10 mouse cellular contexts compared by ENCODE assay signal in the genomic region with DNA sequence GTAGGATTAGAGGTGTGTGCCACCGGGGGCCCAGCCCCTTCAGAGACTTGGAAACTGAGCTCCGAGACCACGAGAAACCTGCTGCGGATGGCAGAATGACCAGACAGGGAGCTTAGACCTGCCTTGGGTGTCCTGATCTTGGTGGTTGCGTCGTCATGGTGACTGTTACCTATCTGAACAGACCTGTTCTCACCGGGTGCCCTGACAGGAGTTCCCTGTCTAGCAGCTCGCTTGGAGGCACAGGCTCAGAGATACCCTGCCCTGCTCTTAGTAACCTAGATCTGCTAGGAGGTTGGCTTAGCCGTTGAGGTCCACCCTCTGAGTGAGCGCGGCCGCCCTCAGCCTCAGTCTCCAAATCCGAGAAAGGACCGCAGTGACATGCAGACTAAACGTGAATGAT.
A peak's percentile ranks its signal among the peaks of the same experiment; 100 is the strongest.
DNase-seq lines count a peak whose midpoint lies in the region; ATAC-seq and TF ChIP-seq lines count a peak whose summit lies in the region.
"Had no signal": no experiment of that assay in that cellular context is flagged by ENCODE, and none has a peak within 500 bp of the region (broad histone marks: within the 10 kb centered on the region; RNA-seq: fewer than 3 reads in every experiment).

No protein-coding gene starts in this region.

- H3K27ac ChIP-seq in lung, embryonic 14.5 days (ENCODE audit: low read depth): no peak overlapping the region; the same call in 1 of the 2 replicates
- H3K27ac ChIP-seq in lung, postnatal 0 days (ENCODE audit: low read length): no peak overlapping the region
- H3K27ac ChIP-seq in forebrain, embryonic 12.5 days: peak overlapping the region; percentile 95
- peak overlapping the region; percentile 85; the same call in 1 of the 2 replicates for H3K27ac ChIP-seq in hindbrain, postnatal 0 days
- H3K27ac ChIP-seq in neural tube, embryonic 14.5 days (ENCODE audit: low read depth, low read length): peak overlapping the region; percentile 71

- H3K9ac ChIP-seq in lung, embryonic 14.5 days: no peak overlapping the region; the same call in 1 of the 2 replicates
- H3K9ac ChIP-seq in lung, postnatal 0 days (replicated peaks; ENCODE audit: low read depth): no peak overlapping the region
- H3K9ac ChIP-seq in forebrain, embryonic 12.5 days: no peak overlapping the region
- H3K9ac ChIP-seq in hindbrain, postnatal 0 days (replicated peaks; ENCODE audit: low read length): no peak overlapping the region
- H3K9ac ChIP-seq in neural tube, embryonic 14.5 days (replicated peaks; ENCODE audit: low read depth, low read length): no peak overlapping the region

- 63% methylated on average over 15 of the region's 15 CpGs for WGBS in lung, embryonic 14.5 days
- WGBS in lung, postnatal 0 days: 63% methylated on average over 15 of the region's 15 CpGs
- 63% methylated on average over 15 of the region's 15 CpGs for WGBS in forebrain, embryonic 12.5 days
- WGBS in hindbrain, postnatal 0 days: 63% methylated on average over 15 of the region's 15 CpGs
- 62% methylated on average over 15 of the region's 15 CpGs for WGBS in neural tube, embryonic 14.5 days

- TF ChIP-seq EP300 in lung, postnatal 0 days (IDR thresholded peaks at IDR 0.05): no peak

- peaks cover 52% of the 10 kb centered on the region for H3K4me1 ChIP-seq in lung, embryonic 14.5 days (ENCODE audit: insufficient read depth)
- peaks cover 5% of the 10 kb centered on the region; the same call in 1 of the 2 replicates for H3K4me1 ChIP-seq in lung, postnatal 0 days (ENCODE audit: insufficient read depth, low read depth, low read length)
- H3K4me1 ChIP-seq in forebrain, embryonic 12.5 days: peaks cover 95% of the 10 kb centered on the region
- peaks cover 37% of the 10 kb centered on the region for H3K4me1 ChIP-seq in hindbrain, postnatal 0 days (ENCODE audit: insufficient read depth, low read length)
- H3K4me1 ChIP-seq in neural tube, embryonic 14.5 days (ENCODE audit: control insufficient read depth, insufficient read depth, low read length): peaks cover 70% of the 10 kb centered on the region

- no peaks in the 10 kb centered on the region for H3K36me3 ChIP-seq in lung, embryonic 14.5 days (ENCODE audit: insufficient read depth)
- no peaks in the 10 kb centered on the region for H3K36me3 ChIP-seq in lung, postnatal 0 days (ENCODE audit: insufficient read depth, low read length)
- H3K36me3 ChIP-seq in forebrain, embryonic 12.5 days (replicated peaks): no peaks in the 10 kb centered on the region
- no peaks in the 10 kb centered on the region for H3K36me3 ChIP-seq in hindbrain, postnatal 0 days (ENCODE audit: insufficient read depth, low read length)
- no peaks in the 10 kb centered on the region for H3K36me3 ChIP-seq in neural tube, embryonic 14.5 days (ENCODE audit: control insufficient read depth, insufficient read depth, low read length)

- ATAC-seq in lung, embryonic 14.5 days (ENCODE audit: insufficient read depth): no peak
- no peak for ATAC-seq in lung, postnatal 0 days
- ATAC-seq in forebrain, embryonic 12.5 days (ENCODE audit: low FRiP score): 0 out of 2 replicates have a peak, but pooled peaks have one; percentile 0
- ATAC-seq in hindbrain, postnatal 0 days: no peak
- ATAC-seq in neural tube, embryonic 14.5 days (ENCODE audit: low read depth): 0 out of 2 replicates have a peak, but pooled peaks have one; percentile 11
- ATAC-seq: Patski had no signal

- no peaks in the 10 kb centered on the region for H3K27me3 ChIP-seq in lung, embryonic 14.5 days (ENCODE audit: insufficient read depth, low read length)
- no peaks in the 10 kb centered on the region for H3K27me3 ChIP-seq in lung, postnatal 0 days (replicated peaks; ENCODE audit: insufficient read depth, low read length)
- H3K27me3 ChIP-seq in forebrain, embryonic 12.5 days: peaks cover 24% of the 10 kb centered on the region
- H3K27me3 ChIP-seq in hindbrain, postnatal 0 days (ENCODE audit: insufficient read depth, low read length): no peaks in the 10 kb centered on the region
- H3K27me3 ChIP-seq in neural tube, embryonic 14.5 days (ENCODE audit: control insufficient read depth, insufficient read depth, low read length): no peaks in the 10 kb centered on the region
- H3K27me3 ChIP-seq: Patski had no signal

- H3K9me3 ChIP-seq in lung, embryonic 14.5 days (ENCODE audit: low read depth, low read length): no peaks in the 10 kb centered on the region
- no peaks in the 10 kb centered on the region for H3K9me3 ChIP-seq in lung, postnatal 0 days (ENCODE audit: low read length)
- no peaks in the 10 kb centered on the region for H3K9me3 ChIP-seq in forebrain, embryonic 12.5 days
- no peaks in the 10 kb centered on the region for H3K9me3 ChIP-seq in hindbrain, postnatal 0 days (ENCODE audit: low read length)
- no peaks in the 10 kb centered on the region for H3K9me3 ChIP-seq in neural tube, embryonic 14.5 days (ENCODE audit: control insufficient read depth, low read length)

- no peak overlapping the region for H3K4me3 ChIP-seq in lung, embryonic 14.5 days (ENCODE audit: low read depth, low read length)
- no peak overlapping the region for H3K4me3 ChIP-seq in lung, postnatal 0 days (ENCODE audit: low read depth, low read length)
- H3K4me3 ChIP-seq in forebrain, embryonic 12.5 days (replicated peaks): no peak overlapping the region
- no peak overlapping the region for H3K4me3 ChIP-seq in hindbrain, postnatal 0 days (ENCODE audit: low read length)
- no peak overlapping the region for H3K4me3 ChIP-seq in neural tube, embryonic 14.5 days (ENCODE audit: low read depth, low read length)

- DNase-seq in lung, embryonic 14.5 days: no peak
- DNase-seq in lung, postnatal 0 days (ENCODE audit: low spot score): no peak
- DNase-seq in hindbrain, postnatal 0 days (ENCODE audit: low spot score): no peak
- DNase-seq in thymus, postnatal 36 days: no peak
- no peak for DNase-seq in right cerebral cortex, postnatal 4 days
- no peak for DNase-seq in cerebellum, adult 11 months
- DNase-seq: kidney, adult 11 months had no signal

- TF ChIP-seq CTCF in lung, embryonic 14.5 days (IDR thresholded peaks at IDR 0.05; ENCODE audit: low read depth): no peak
- TF ChIP-seq CTCF in lung, postnatal 0 days (IDR thresholded peaks at IDR 0.05): no peak
- TF ChIP-seq CTCF in hindbrain, postnatal 0 days (IDR thresholded peaks at IDR 0.05; ENCODE audit: low read depth): no peak

- peak overlapping the region; percentile 3; the same call in 1 of the 2 replicates for H3K4me2 ChIP-seq in lung, embryonic 14.5 days
- H3K4me2 ChIP-seq in lung, postnatal 0 days (replicated peaks; ENCODE audit: low read depth, low read length): no peak overlapping the region
- peak overlapping the region; percentile 42; the same call in 1 of the 2 replicates for H3K4me2 ChIP-seq in forebrain, embryonic 12.5 days
- H3K4me2 ChIP-seq in hindbrain, postnatal 0 days (ENCODE audit: low read depth, low read length): peak overlapping the region; percentile 13; the same call in 1 of the 2 replicates
- peak overlapping the region; percentile 17; the same call in 1 of the 2 replicates for H3K4me2 ChIP-seq in neural tube, embryonic 14.5 days (ENCODE audit: low read depth, low read length)

Comparison
In these comparisons a context has a peak if more than half of its experiments do, and no peak if none do; other contexts are left out.
1. ATAC-seq: peak in forebrain, embryonic 12.5 days (single experiment) and neural tube, embryonic 14.5 days (single experiment); none in lung, embryonic 14.5 days (single experiment), lung, postnatal 0 days (single experiment) and hindbrain, postnatal 0 days (single experiment).
2. H3K27ac ChIP-seq: peak in forebrain, embryonic 12.5 days (single experiment), hindbrain, postnatal 0 days (single experiment) and neural tube, embryonic 14.5 days (single experiment); none in lung, embryonic 14.5 days (single experiment) and lung, postnatal 0 days (single experiment).